ENCODE assay signal across 9 mouse cellular contexts in genomic region chr10:7333077-7333747, GRCm38 (mm10).
DNase-seq lines count a peak whose midpoint lies in the region; ATAC-seq lines count a peak whose summit lies in the region.
"Had no signal": no experiment of that assay in that cellular context is flagged by ENCODE, and none has a peak within 500 bp of the region (broad histone marks: within the 10 kb centered on the region; RNA-seq: fewer than 3 reads in every experiment).

No protein-coding gene starts in this region.

- H3K36me3 ChIP-seq in limb, embryonic 10.5 days: no peaks in the 10 kb centered on the region
- no peaks in the 10 kb centered on the region for H3K36me3 ChIP-seq in midbrain, embryonic 15.5 days (replicated peaks)
- H3K36me3 ChIP-seq: embryonic facial prominence, embryonic 13.5 days had no signal

- H3K27ac ChIP-seq in limb, embryonic 10.5 days: no peak overlapping the region
- H3K27ac ChIP-seq in midbrain, embryonic 15.5 days: no peak overlapping the region
- H3K27ac ChIP-seq: embryonic facial prominence, embryonic 13.5 days had no signal

- no peak overlapping the region for H3K4me3 ChIP-seq in limb, embryonic 10.5 days
- H3K4me3 ChIP-seq in midbrain, embryonic 15.5 days: no peak overlapping the region
- H3K4me3 ChIP-seq: embryonic facial prominence, embryonic 13.5 days had no signal

- WGBS in limb, embryonic 10.5 days: 42% methylated on average over 11 of the region's 11 CpGs
- 39% methylated on average over 11 of the region's 11 CpGs for WGBS in midbrain, embryonic 15.5 days

- DNase-seq in A20 (ENCODE audit: low read depth, low spot score): peak; percentile 85
- peak; percentile 73 for DNase-seq in adrenal gland, postnatal 10 days
- DNase-seq in embryo, embryonic 9.5 days (ENCODE audit: extremely low spot score): peak; percentile 77
- peak; percentile 66 to 80 for DNase-seq in heart, adult 18-20 months
- DNase-seq in kidney, adult 8-10 months: peak; percentile 72 to 85
- peak; percentile 82 for DNase-seq in limb, embryonic 10.5 days (ENCODE audit: low spot score)
- DNase-seq in spleen, postnatal 4 days (ENCODE audit: low spot score in 2 of 2): peak; percentile 37 to 69

- H3K9me3 ChIP-seq in limb, embryonic 10.5 days (replicated peaks): no peaks in the 10 kb centered on the region
- no peaks in the 10 kb centered on the region for H3K9me3 ChIP-seq in midbrain, embryonic 15.5 days
- H3K9me3 ChIP-seq: embryonic facial prominence, embryonic 13.5 days had no signal

- H3K27me3 ChIP-seq in limb, embryonic 10.5 days (ENCODE audit: low read depth, poor library complexity, severe bottlenecking): no peaks in the 10 kb centered on the region
- no peaks in the 10 kb centered on the region for H3K27me3 ChIP-seq in midbrain, embryonic 15.5 days (replicated peaks)
- H3K27me3 ChIP-seq: embryonic facial prominence, embryonic 13.5 days had no signal

- H3K4me2 ChIP-seq in midbrain, embryonic 15.5 days: no peak overlapping the region
- H3K4me2 ChIP-seq: embryonic facial prominence, embryonic 13.5 days had no signal

- no peaks in the 10 kb centered on the region for H3K4me1 ChIP-seq in limb, embryonic 10.5 days
- H3K4me1 ChIP-seq in midbrain, embryonic 15.5 days: no peaks in the 10 kb centered on the region
- H3K4me1 ChIP-seq: embryonic facial prominence, embryonic 13.5 days had no signal

- no peak overlapping the region for H3K9ac ChIP-seq in midbrain, embryonic 15.5 days
- H3K9ac ChIP-seq: embryonic facial prominence, embryonic 13.5 days had no signal

- peak; percentile 99 for ATAC-seq in midbrain, embryonic 15.5 days (replicated peaks)
